Mouse (Mus musculus) intestine, postnatal 0 days (tissue): ENCODE measurements around the gene Slc15a5. TPM values are rescaled to one million over a fixed set of nuclear protein-coding genes. Genes with fewer than 3 reads are reported as not detected.
A peak's percentile ranks its signal among the peaks of the same experiment; 100 is the strongest.

ENCODE experiments used
- ATAC-seq: fragments of 200-750 bp; cut with Nextera tagmentation; 2 replicates; pipeline ENCODE4 v1.8.0; 2017; ENCODE audit warnings: mild to moderate bottlenecking, moderate TSS enrichment, moderate library complexity
- H3K27ac ChIP-seq: fragments of 300-500 bp; sonication (generic); 2 replicates; pipeline ENCODE4 v1.5.1; 2014; ENCODE audit warnings: mild to moderate bottlenecking, low read depth, low read length, moderate library complexity
- H3K27me3 ChIP-seq: fragments of 300-500 bp; sonication (generic); replicated peaks from 2 replicates; pipeline ENCODE4 v1.6.1; 2014; ENCODE audit warnings: low read length, mixed read lengths; ENCODE audit not compliant: control insufficient read depth, insufficient read depth
- H3K36me3 ChIP-seq: fragments of 300-500 bp; sonication (generic); 2 replicates; pipeline ENCODE4 v1.6.1; 2014; ENCODE audit warnings: mild to moderate bottlenecking, moderate library complexity; ENCODE audit not compliant: control insufficient read depth, insufficient read depth
- H3K4me1 ChIP-seq: fragments of 300-500 bp; sonication (generic); replicated peaks from 2 replicates; pipeline ENCODE4 v1.6.1; 2014; ENCODE audit warnings: antibody characterized with exemption, low read length, mixed read lengths; ENCODE audit not compliant: control insufficient read depth, insufficient read depth
- H3K4me2 ChIP-seq: fragments of 300-500 bp; sonication (generic); replicated peaks from 2 replicates; pipeline ENCODE4 v1.6.1; 2014; ENCODE audit warnings: low read depth, mild to moderate bottlenecking, moderate library complexity
- H3K4me3 ChIP-seq: fragments of 300-500 bp; sonication (generic); 2 replicates; pipeline ENCODE4 v1.5.1; 2014; ENCODE audit warnings: low read depth, low read length
- H3K9ac ChIP-seq: fragments of 300-500 bp; sonication (generic); 2 replicates; pipeline ENCODE4 v1.6.1; 2014; ENCODE audit warnings: mild to moderate bottlenecking, low read depth, low read length
- H3K9me3 ChIP-seq: fragments of 300-500 bp; sonication (generic); 2 replicates; pipeline ENCODE4 v1.6.1; 2016; ENCODE audit warnings: mixed run types; ENCODE audit not compliant: control insufficient read depth
- CTCF ChIP-seq: sonication (generic); IDR thresholded peaks from 2 replicates; pipeline ENCODE4 v1.5.1; 2016; ENCODE audit warnings: low read depth, mild to moderate bottlenecking, control low read depth, antibody characterized with exemption, moderate library complexity
- WGBS: fragments of 180-500 bp; shearing (Covaris S2); extraction: QIAGEN DNeasy Blood & Tissue Kit; methylation state at CpG from one replicate; pipeline ENCODE4 v1.1.7; 2014; 5-methylcytosine and 5-hydroxymethylcytosine counted together
- polyA plus RNA-seq: library from polyadenylated mRNA; unstranded; fragments of >200 nt; fragmentation: Nextera tagmentation; extraction: Ambion mirVana; gene quantifications from 2 replicates; pipeline ENCODE4 v1.2.1, GENCODE M21; 2015

The Slc15a5 gene
- 0.21 TPM in 1 of 2 replicates, not detected in the other for polyA plus RNA-seq

DNA sequence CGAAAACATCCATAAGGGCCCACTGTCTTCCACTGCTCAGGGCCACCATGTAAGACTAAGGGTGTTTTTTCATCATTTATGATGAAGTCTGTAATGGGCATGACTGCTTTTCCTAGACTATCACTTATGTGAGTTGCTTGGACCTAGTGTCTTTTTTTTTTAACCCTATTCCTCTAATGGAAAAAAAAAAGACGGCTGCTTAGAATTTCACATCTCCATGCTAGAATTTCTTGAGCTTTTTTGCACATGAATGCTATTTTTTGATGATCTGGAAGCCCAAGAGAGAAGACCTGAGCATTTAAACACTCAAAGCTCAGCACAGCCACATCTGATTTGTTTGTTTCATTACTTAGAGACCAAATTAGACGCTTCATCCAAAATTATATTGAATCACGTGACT lies at the start of gene Slc15a5:
Slc15a5 (minus strand) TSS at position 101 of the 400 bp plus-strand sequence.
- TF ChIP-seq CTCF: no peak
- Histone ChIP-seq H3K4me3 (no peak within 1 kb of the TSS), H3K9ac (no peak within 1 kb of the TSS), H3K27ac (no peak within 1 kb of the TSS), H3K9me3 (no peaks in the 10 kb centered on the region), H3K4me1 (no peaks in the 10 kb centered on the region), H3K4me2 (no peak within 1 kb of the TSS), H3K36me3 (no peaks in the 10 kb centered on the region), H3K27me3 (no peaks in the 10 kb centered on the region)
- 91% methylated on average over 4 of the region's 4 CpGs for WGBS
- no peak for ATAC-seq

DNA sequence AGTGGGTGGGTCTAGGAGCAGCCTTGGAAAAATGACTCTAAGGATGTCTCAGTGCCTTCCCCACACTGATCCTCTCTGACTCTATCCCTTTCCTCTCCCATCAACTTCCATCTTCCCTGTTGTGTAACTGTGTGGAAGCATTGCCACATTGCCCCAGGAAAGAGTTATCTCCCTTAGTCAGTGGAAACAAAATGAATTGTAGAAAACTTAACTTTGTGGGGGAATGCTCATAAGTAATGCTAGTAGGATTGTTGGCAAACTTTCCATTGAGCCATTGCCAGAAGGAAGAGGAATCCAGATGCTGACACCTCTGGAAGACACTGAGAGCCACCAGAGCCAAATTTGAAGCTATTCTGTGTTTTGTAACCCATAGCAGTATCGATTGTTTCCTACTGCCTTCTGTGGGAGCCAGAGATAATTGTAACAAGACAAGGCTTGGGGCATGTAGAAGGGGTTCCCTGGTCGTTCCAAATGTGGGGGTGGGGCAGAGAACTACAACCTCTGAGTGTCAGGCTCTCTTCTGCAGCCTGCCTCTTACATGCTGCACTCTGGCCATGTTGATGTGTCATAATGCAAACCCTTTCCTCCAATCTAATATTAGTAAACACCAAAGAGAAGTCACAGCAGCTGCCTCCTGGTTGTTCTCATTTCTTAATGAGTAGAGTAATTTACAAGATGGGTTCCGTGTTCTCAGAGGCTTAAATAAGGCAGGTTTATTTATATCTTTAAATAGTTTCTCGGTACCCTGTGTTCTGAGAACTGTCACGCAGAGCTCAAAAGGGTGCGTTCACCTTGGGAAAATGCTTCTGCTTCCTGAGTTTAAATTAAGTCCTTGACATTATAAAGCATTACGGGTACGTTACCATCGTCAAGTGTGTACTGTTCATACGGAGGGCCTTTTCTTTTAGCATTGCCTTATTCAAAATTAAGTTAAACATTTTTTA lies 48.9 kb upstream of the Slc15a5 start:
- no peaks in the 10 kb centered on the region for H3K9me3 ChIP-seq
- 68% methylated on average over 10 of the region's 10 CpGs for WGBS
- H3K36me3 ChIP-seq: no peaks in the 10 kb centered on the region
- H3K4me3 ChIP-seq: no peak overlapping the region
- 0 out of 2 replicates have a peak, but pooled peaks cover 3% of the 10 kb centered on the region for H3K4me1 ChIP-seq
- no peaks in the 10 kb centered on the region for H3K27me3 ChIP-seq
- H3K4me2 ChIP-seq: no peak overlapping the region
- H3K9ac ChIP-seq: no peak overlapping the region
- no peak overlapping the region for H3K27ac ChIP-seq
- TF ChIP-seq CTCF: no peak
- no peak for ATAC-seq

DNA sequence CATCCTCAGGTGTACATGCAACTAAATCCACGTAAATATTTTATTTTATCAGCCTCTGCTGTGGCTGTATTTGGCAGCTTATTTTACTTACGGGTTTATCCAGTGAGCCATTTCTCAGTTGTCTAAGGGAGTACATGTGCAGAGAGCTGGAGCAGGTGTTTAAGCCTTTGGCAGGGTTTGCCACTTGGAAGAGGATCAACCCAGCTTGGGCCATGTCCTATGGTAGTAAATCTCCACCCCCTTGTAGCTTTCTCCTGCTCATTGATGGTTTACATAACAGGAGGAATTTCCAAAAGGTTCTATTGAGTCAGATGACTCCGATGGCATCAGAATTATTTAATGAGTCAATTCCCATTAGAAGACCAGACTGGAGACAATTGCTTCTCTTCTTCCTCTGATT lies 37.8 kb upstream of the Slc15a5 start:
- 88% methylated on average over 3 of the region's 3 CpGs for WGBS
- H3K9ac ChIP-seq: no peak overlapping the region

DNA sequence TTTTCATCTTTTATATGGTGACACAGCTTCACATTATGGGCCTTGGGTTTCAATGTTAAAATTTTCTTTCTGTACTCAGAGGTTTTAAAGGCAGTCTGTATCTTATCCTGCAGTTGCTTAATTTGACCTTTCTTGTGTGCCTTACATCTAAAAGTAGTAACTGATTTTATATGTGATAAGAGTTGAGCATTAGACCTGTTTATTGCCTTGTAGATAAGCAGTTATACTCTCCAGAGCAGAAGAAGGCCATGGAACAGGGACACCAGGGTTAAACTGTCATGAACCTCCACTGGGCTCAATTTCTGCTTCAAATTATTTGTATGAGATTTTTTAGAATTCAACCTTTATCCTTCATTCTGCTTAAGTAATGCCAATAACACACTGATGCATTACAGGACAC lies 24.8 kb upstream of the Slc15a5 start:
- no peak overlapping the region for H3K27ac ChIP-seq
- H3K4me1 ChIP-seq: no peaks in the 10 kb centered on the region
- ATAC-seq: peak; percentile 53; the same call in 1 of the 2 replicates
- no peaks in the 10 kb centered on the region for H3K27me3 ChIP-seq
- H3K9ac ChIP-seq: no peak overlapping the region
- no peak overlapping the region for H3K4me3 ChIP-seq
- no peaks in the 10 kb centered on the region for H3K9me3 ChIP-seq
- H3K36me3 ChIP-seq: no peaks in the 10 kb centered on the region
- H3K4me2 ChIP-seq: no peak overlapping the region
- TF ChIP-seq CTCF: no peak

More for the DNA sequence above, 37.8 kb upstream of the Slc15a5 start:
- no peak overlapping the region for H3K27ac ChIP-seq
- ATAC-seq: no peak
- no peaks in the 10 kb centered on the region for H3K9me3 ChIP-seq
- H3K27me3 ChIP-seq: no peaks in the 10 kb centered on the region
- no peaks in the 10 kb centered on the region for H3K4me1 ChIP-seq
- no peak overlapping the region for H3K4me2 ChIP-seq
- no peaks in the 10 kb centered on the region for H3K36me3 ChIP-seq
- no peak for TF ChIP-seq CTCF
- H3K4me3 ChIP-seq: no peak overlapping the region

DNA sequence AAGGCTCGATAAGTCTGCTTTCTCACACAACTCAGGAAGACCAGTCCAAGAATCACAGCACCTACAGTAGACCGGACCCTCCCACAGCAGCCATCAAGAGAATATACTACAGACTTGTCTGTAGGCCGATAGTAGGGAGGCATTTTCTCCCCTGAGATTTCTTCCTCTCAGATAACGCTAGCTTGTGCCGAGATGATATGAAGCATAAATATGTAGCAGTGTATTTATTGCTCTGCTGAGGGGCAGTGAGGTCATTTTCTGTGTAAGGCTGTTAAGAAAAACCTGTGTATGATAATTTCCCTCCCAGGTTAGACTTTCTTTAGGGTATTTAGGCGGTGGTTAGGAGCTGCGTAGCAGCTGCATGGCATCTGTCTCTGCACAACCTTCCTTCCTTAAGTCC lies 23.2 kb upstream of the Slc15a5 start:
- WGBS: 46% methylated on average over 7 of the region's 7 CpGs
- no peak for TF ChIP-seq CTCF
- Histone ChIP-seq H3K27ac (no peak overlapping the region), H3K36me3 (no peaks in the 10 kb centered on the region), H3K9me3 (no peaks in the 10 kb centered on the region), H3K4me2 (no peak overlapping the region), H3K4me3 (no peak overlapping the region), H3K4me1 (no peaks in the 10 kb centered on the region), H3K9ac (no peak overlapping the region), H3K27me3 (no peaks in the 10 kb centered on the region)
- no peak for ATAC-seq

DNA sequence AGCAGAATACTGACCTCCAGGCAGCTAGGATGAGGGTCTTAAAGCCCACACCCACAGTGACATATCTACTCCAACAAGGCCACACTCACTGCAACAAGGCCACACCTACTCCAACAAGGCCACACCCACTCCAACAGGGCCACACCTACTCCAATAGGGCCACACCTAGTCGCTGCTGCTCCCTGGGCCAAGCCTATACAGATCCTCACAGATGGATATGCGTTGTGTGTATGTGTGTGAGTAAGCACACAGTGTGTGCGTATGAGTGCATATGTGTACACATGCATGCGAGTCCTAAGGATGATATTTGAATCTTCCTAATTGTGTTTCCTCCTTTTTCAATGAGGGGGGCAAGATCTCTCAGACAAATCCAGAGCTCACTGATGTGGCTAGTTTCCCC lies 22.1 kb upstream of the Slc15a5 start:
- H3K27me3 ChIP-seq: no peaks in the 10 kb centered on the region
- no peaks in the 10 kb centered on the region for H3K9me3 ChIP-seq
- no peaks in the 10 kb centered on the region for H3K4me1 ChIP-seq
- H3K4me3 ChIP-seq: no peak overlapping the region
- no peak overlapping the region for H3K27ac ChIP-seq
- no peaks in the 10 kb centered on the region for H3K36me3 ChIP-seq
- H3K4me2 ChIP-seq: no peak overlapping the region
- no peak overlapping the region for H3K9ac ChIP-seq
- WGBS: 77% methylated on average over 4 of the region's 4 CpGs
- TF ChIP-seq CTCF: no peak
- no peak for ATAC-seq
